Mouse (Mus musculus) MEL (cell line): ENCODE data around the gene Tec.

Source experiments
- CTCF ChIP-seq, 3 experiments: IDR thresholded peaks in 2 of 3; conservative IDR thresholded peaks in 1 of 3; 2 replicates each; pipeline ENCODE4 v1.5.1; 2011 to 2012; ENCODE audit warnings: low read length in 3 of 3, low read depth in 2 of 3, mild to moderate bottlenecking in 2 of 3, improper control_type of control experiment in 1 of 3, inconsistent platforms in 1 of 3, mixed read lengths in 1 of 3, moderate library complexity in 1 of 3; ENCODE audit not compliant: control insufficient read depth in 1 of 3, insufficient read depth in 1 of 3, poor library complexity in 1 of 3, severe bottlenecking in 1 of 3
- ETS1 ChIP-seq: IDR thresholded peaks from 2 replicates; pipeline ENCODE4 v1.6.1; 2012; ENCODE audit warnings: low read depth, mild to moderate bottlenecking, inconsistent platforms, low read length, improper control_type of control experiment, moderate library complexity
- GABPA ChIP-seq: IDR thresholded peaks from 2 replicates; pipeline ENCODE4 v1.6.1; 2012; ENCODE audit warnings: low read depth, mild to moderate bottlenecking, inconsistent platforms, low read length, improper control_type of control experiment, moderate library complexity
- POLR2A ChIP-seq, 2 experiments: IDR thresholded peaks; 2 replicates each; pipeline ENCODE4 v1.6.1; 2011 to 2012; ENCODE audit warnings: low read length in 2 of 2, mild to moderate bottlenecking in 2 of 2, control low read depth in 1 of 2, improper control_type of control experiment in 1 of 2, low read depth in 1 of 2, moderate library complexity in 1 of 2; ENCODE audit not compliant: control insufficient read depth in 1 of 2, insufficient read depth in 1 of 2, poor library complexity in 1 of 2

GRCm38 (mm10) chr5:72855685-72856124 lies 12.6 kb downstream of the Tec start:
- TF ChIP-seq GABPA (no peak), POLR2A (IDR thresholded peaks at IDR 0.05; ENCODE audit: control insufficient read depth in 1 of 2, insufficient read depth in 1 of 2, low read depth in 1 of 2, low read length in 2 of 2, poor library complexity in 1 of 2) (no peak), ETS1 (no peak), CTCF (IDR thresholded peaks at IDR 0.05 in 2 of 3, conservative IDR thresholded peaks at IDR 0.05 in 1 of 3; ENCODE audit: control insufficient read depth in 1 of 3, insufficient read depth in 1 of 3, low read depth in 2 of 3, low read length in 3 of 3, poor library complexity in 1 of 3, severe bottlenecking in 1 of 3) (no peak)
